Mouse (Mus musculus): ENCODE measurements around the gene Capn10. TPM values are rescaled to one million over a fixed set of nuclear protein-coding genes. Genes with fewer than 3 reads are reported as not detected.
A peak's percentile ranks its signal among the peaks of the same experiment; 100 is the strongest.

Gene Capn10
- polyA plus RNA-seq (2014; fragmentation: Nextera tagmentation; extraction: Ambion mirVana) = 40.2 and 52.8 TPM in 2 replicates

GRCm38 (mm10) chr1:92934182-92934827 lies at the start of gene Capn10:
Capn10 (plus strand) TSS chr1:92934376.
- ATAC-seq (peak; percentile 100), DNase-seq (ENCODE audit: low spot score) (peak; percentile 99)
- under 1% methylated on average over 45 of the region's 45 CpGs for WGBS
- Histone ChIP-seq H3K9me3 (replicated peaks; ENCODE audit: control insufficient read depth, low read length) (no peaks in the 10 kb centered on the region), H3K4me2 (ENCODE audit: low read length) (peak within 1 kb of the TSS; percentile 90), H3K4me1 (ENCODE audit: control insufficient read depth, insufficient read depth, low read length) (peaks cover 22% of the 10 kb centered on the region), H3K9ac (ENCODE audit: low read length) (peak within 1 kb of the TSS; percentile 85), H3K4me3 (ENCODE audit: low read depth, low read length) (peak within 1 kb of the TSS; percentile 77), H3K27ac (ENCODE audit: low read depth, low read length) (peak within 1 kb of the TSS; percentile 95), H3K36me3 (ENCODE audit: control insufficient read depth, insufficient read depth, low read length) (peaks cover 16% of the 10 kb centered on the region), H3K27me3 (replicated peaks; ENCODE audit: control insufficient read depth, insufficient read depth, low read length) (no peaks in the 10 kb centered on the region)

- H3K27me3 ChIP-seq (replicated peaks; ENCODE audit: control insufficient read depth, insufficient read depth, low read length) = no peaks in the 10 kb centered on the region
- ATAC-seq = no peak
- WGBS = 74% methylated on average over 7 of the region's 7 CpGs
These were observed 45.1 kb upstream of the Capn10 start for GRCm38 (mm10) chr1:92888901-92889655.

GRCm38 (mm10) chr1:92892791-92893190 lies 41.4 kb upstream of the Capn10 start:
- ATAC-seq = no peak
- Histone ChIP-seq H3K4me1 (ENCODE audit: control insufficient read depth, insufficient read depth, low read length) (no peaks in the 10 kb centered on the region), H3K36me3 (ENCODE audit: control insufficient read depth, insufficient read depth, low read length) (no peaks in the 10 kb centered on the region), H3K4me3 (ENCODE audit: low read depth, low read length) (no peak overlapping the region), H3K9ac (ENCODE audit: low read length) (no peak overlapping the region), H3K27ac (ENCODE audit: low read depth, low read length) (no peak overlapping the region), H3K27me3 (replicated peaks; ENCODE audit: control insufficient read depth, insufficient read depth, low read length) (no peaks in the 10 kb centered on the region), H3K9me3 (replicated peaks; ENCODE audit: control insufficient read depth, low read length) (no peaks in the 10 kb centered on the region), H3K4me2 (ENCODE audit: low read length) (no peak overlapping the region)
- WGBS = 70% methylated on average over 3 of the region's 3 CpGs
- DNase-seq (ENCODE audit: low spot score) = no peak

More at GRCm38 (mm10) chr1:92888901-92889655, 45.1 kb upstream of the Capn10 start:
- no peaks in the 10 kb centered on the region for H3K4me1 ChIP-seq (ENCODE audit: control insufficient read depth, insufficient read depth, low read length)
- no peak overlapping the region for H3K9ac ChIP-seq (ENCODE audit: low read length)
- no peak overlapping the region for H3K4me2 ChIP-seq (ENCODE audit: low read length)
- DNase-seq (ENCODE audit: low spot score) = no peak
- no peak overlapping the region for H3K27ac ChIP-seq (ENCODE audit: low read depth, low read length)
- H3K9me3 ChIP-seq (replicated peaks; ENCODE audit: control insufficient read depth, low read length) = no peaks in the 10 kb centered on the region
- H3K36me3 ChIP-seq (ENCODE audit: control insufficient read depth, insufficient read depth, low read length) = no peaks in the 10 kb centered on the region
- H3K4me3 ChIP-seq (ENCODE audit: low read depth, low read length) = no peak overlapping the region

GRCm38 (mm10) chr1:92893896-92894295 lies 40.3 kb upstream of the Capn10 start:
- Histone ChIP-seq H3K36me3 (ENCODE audit: control insufficient read depth, insufficient read depth, low read length) (no peaks in the 10 kb centered on the region), H3K27ac (ENCODE audit: low read depth, low read length) (no peak overlapping the region), H3K4me2 (ENCODE audit: low read length) (no peak overlapping the region), H3K27me3 (replicated peaks; ENCODE audit: control insufficient read depth, insufficient read depth, low read length) (no peaks in the 10 kb centered on the region), H3K9ac (ENCODE audit: low read length) (no peak overlapping the region), H3K4me1 (ENCODE audit: control insufficient read depth, insufficient read depth, low read length) (no peaks in the 10 kb centered on the region), H3K4me3 (ENCODE audit: low read depth, low read length) (no peak overlapping the region), H3K9me3 (replicated peaks; ENCODE audit: control insufficient read depth, low read length) (no peaks in the 10 kb centered on the region)
- ATAC-seq = no peak
- DNase-seq (ENCODE audit: low spot score) = no peak
- 70% methylated on average over 3 of the region's 3 CpGs for WGBS

- Histone ChIP-seq H3K4me3 (ENCODE audit: low read depth, low read length) (no peak overlapping the region), H3K9me3 (replicated peaks; ENCODE audit: control insufficient read depth, low read length) (no peaks in the 10 kb centered on the region), H3K27ac (ENCODE audit: low read depth, low read length) (no peak overlapping the region), H3K27me3 (replicated peaks; ENCODE audit: control insufficient read depth, insufficient read depth, low read length) (no peaks in the 10 kb centered on the region), H3K9ac (ENCODE audit: low read length) (no peak overlapping the region), H3K4me1 (ENCODE audit: control insufficient read depth, insufficient read depth, low read length) (no peaks in the 10 kb centered on the region), H3K4me2 (ENCODE audit: low read length) (no peak overlapping the region), H3K36me3 (ENCODE audit: control insufficient read depth, insufficient read depth, low read length) (no peaks in the 10 kb centered on the region)
- WGBS = 15% methylated on average over 3 of the region's 3 CpGs
- DNase-seq (ENCODE audit: low spot score) (peak; percentile 88), ATAC-seq (peak; percentile 84)
These were observed 39.1 kb upstream of the Capn10 start for GRCm38 (mm10) chr1:92895089-92895488.

- Histone ChIP-seq H3K27ac (ENCODE audit: low read depth, low read length) (no peak within 1 kb of the TSS), H3K4me3 (ENCODE audit: low read depth, low read length) (no peak within 1 kb of the TSS), H3K4me2 (ENCODE audit: low read length) (peak within 1 kb of the TSS; percentile 42), H3K4me1 (ENCODE audit: control insufficient read depth, insufficient read depth, low read length) (peaks cover 8% of the 10 kb centered on the region), H3K27me3 (replicated peaks; ENCODE audit: control insufficient read depth, insufficient read depth, low read length) (no peaks in the 10 kb centered on the region), H3K9me3 (replicated peaks; ENCODE audit: control insufficient read depth, low read length) (no peaks in the 10 kb centered on the region), H3K36me3 (ENCODE audit: control insufficient read depth, insufficient read depth, low read length) (no peaks in the 10 kb centered on the region), H3K9ac (ENCODE audit: low read length) (no peak within 1 kb of the TSS)
- ATAC-seq (peak; percentile 5; the same call in 1 of the 2 replicates), DNase-seq (ENCODE audit: low spot score) (peak; percentile 81)
- under 1% methylated on average over 15 of the region's 15 CpGs for WGBS
These were observed 31.4 kb upstream of the Capn10 start, which contains the start of gene Ankmy1 for GRCm38 (mm10) chr1:92902786-92903185. Ankmy1 (minus strand) TSS chr1:92902906.

GRCm38 (mm10) chr1:92903627-92904026 lies 30.5 kb upstream of the Capn10 start:
- peak; percentile 70 for DNase-seq (ENCODE audit: low spot score)
- 67% methylated on average over 4 of the region's 4 CpGs for WGBS
- Histone ChIP-seq H3K4me1 (ENCODE audit: control insufficient read depth, insufficient read depth, low read length) (peaks cover 11% of the 10 kb centered on the region), H3K36me3 (ENCODE audit: control insufficient read depth, insufficient read depth, low read length) (no peaks in the 10 kb centered on the region), H3K9ac (ENCODE audit: low read length) (no peak overlapping the region), H3K4me2 (ENCODE audit: low read length) (no peak overlapping the region), H3K27me3 (replicated peaks; ENCODE audit: control insufficient read depth, insufficient read depth, low read length) (no peaks in the 10 kb centered on the region), H3K9me3 (replicated peaks; ENCODE audit: control insufficient read depth, low read length) (no peaks in the 10 kb centered on the region), H3K27ac (ENCODE audit: low read depth, low read length) (no peak overlapping the region), H3K4me3 (ENCODE audit: low read depth, low read length) (no peak overlapping the region)
- no peak for ATAC-seq

GRCm38 (mm10) chr1:92905703-92906310 lies 28.4 kb upstream of the Capn10 start:
- WGBS = 92% methylated on average over 2 of the region's 2 CpGs
- ATAC-seq (no peak), DNase-seq (ENCODE audit: low spot score) (no peak)
- no peak overlapping the region for H3K4me3 ChIP-seq (ENCODE audit: low read depth, low read length)
- no peaks in the 10 kb centered on the region for H3K27me3 ChIP-seq (replicated peaks; ENCODE audit: control insufficient read depth, insufficient read depth, low read length)
- peaks cover 17% of the 10 kb centered on the region for H3K4me1 ChIP-seq (ENCODE audit: control insufficient read depth, insufficient read depth, low read length)
- no peaks in the 10 kb centered on the region for H3K36me3 ChIP-seq (ENCODE audit: control insufficient read depth, insufficient read depth, low read length)
- no peak overlapping the region for H3K4me2 ChIP-seq (ENCODE audit: low read length)
- H3K9me3 ChIP-seq (replicated peaks; ENCODE audit: control insufficient read depth, low read length) = no peaks in the 10 kb centered on the region
- H3K27ac ChIP-seq (ENCODE audit: low read depth, low read length) = no peak overlapping the region
- H3K9ac ChIP-seq (ENCODE audit: low read length) = no peak overlapping the region
